Mouse (Mus musculus) heart, postnatal 25 days (tissue): ENCODE data around the gene Sgms1. TPM values are rescaled to one million over a fixed set of nuclear protein-coding genes. Genes with fewer than 3 reads are reported as not detected.

Source experiments
- DNase-seq: peaks from one replicate; pipeline ENCODE4 v3.0.0; 2022; ENCODE audit warnings: low spot score
- intact Hi-C: fragments of 180-260 bp; cut with DNase I; formaldehyde crosslinking; loops from one replicate; pipeline ENCODE4 v1.15.1; 2025
- total RNA-seq, 2 experiments: library from RNA; stranded (reverse); gene quantifications; 2 replicates each; pipeline ENCODE4 v1.2.3; 2021

Sgms1 gene
- total RNA-seq, 2 experiments from 2014 or later, result 55.8 to 59.0 TPM

DNA sequence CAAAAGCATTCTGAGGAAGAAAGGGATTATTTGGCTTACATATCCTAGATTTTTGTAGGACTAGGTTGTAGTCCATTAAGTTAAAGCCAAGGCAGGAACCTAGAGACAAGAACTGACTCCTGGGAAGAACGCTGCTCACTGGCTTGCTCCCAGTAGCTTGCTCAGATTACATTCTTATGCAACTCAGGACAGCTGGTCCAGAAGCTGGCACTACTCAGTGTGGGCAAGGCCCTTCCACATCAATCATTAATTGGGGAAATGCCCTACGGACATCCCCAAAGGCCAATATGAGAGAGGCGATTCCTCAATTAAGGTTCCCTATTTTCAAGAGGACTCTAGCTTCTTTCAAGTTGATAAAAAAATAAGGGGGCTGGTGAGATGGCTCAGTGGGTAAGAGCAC, 80.2 kb downstream of the Sgms1 start:
- no peak for DNase-seq
- intact Hi-C loops, result no loop called here

GRCm38 (mm10) chr19:32308311-32308710, 81.2 kb downstream of the Sgms1 start:
- intact Hi-C loops, result no loop called here
- no peak for DNase-seq

GRCm38 (mm10) chr19:32304898-32305297, 84.6 kb downstream of the Sgms1 start:
- intact Hi-C loops, result loop anchor here (2.0 to 5.0 kb wide), 2 partner anchors 16 to 123 kb away; no protein-coding TSS in a partner anchor
- DNase-seq, result peak; percentile 64

- peak; percentile 88 for DNase-seq
- intact Hi-C loops, result loop anchor here (2.0 to 5.0 kb wide), 2 partner anchors 17 to 122 kb away; no protein-coding TSS in a partner anchor
These were observed 85.3 kb downstream of the Sgms1 start for GRCm38 (mm10) chr19:32304008-32304873.

DNA sequence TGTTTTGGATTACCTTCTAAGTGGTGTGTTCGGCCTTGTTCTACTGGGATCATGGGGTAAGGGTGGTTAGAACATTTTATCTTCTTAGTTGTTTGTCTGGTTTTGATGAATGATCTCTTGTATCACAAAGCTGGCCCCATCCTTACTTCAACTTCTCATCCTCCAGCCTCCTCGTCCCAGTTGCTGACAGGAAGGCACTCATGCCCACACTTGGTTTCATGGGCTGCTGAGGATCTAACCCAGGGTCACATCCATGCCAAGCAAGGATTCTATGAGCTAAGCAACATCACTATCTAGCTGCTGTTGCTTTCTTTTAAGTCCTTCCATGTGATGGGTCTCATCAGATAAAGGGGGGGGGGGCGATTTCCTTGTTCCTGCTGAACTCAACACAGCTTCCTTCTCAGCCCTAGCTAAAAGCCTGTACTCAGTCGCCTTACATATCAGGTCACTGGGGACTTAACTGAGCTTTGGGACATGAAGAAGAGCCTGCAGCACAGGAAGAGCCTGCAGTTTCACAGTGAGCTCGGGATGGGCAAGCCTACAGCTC, 86.6 kb downstream of the Sgms1 start:
- DNase-seq, result no peak
- intact Hi-C loops, result loop anchor here (5.0 kb wide), 1 partner anchor 121 kb away; no protein-coding TSS in a partner anchor

- DNase-seq, result no peak
- intact Hi-C loops, result loop anchor here (5.0 kb wide), 1 partner anchor 119 kb away; no protein-coding TSS in a partner anchor
These were observed 87.9 kb downstream of the Sgms1 start for GRCm38 (mm10) chr19:32301568-32301967.

GRCm38 (mm10) chr19:32298221-32298620, 91.3 kb downstream of the Sgms1 start:
- intact Hi-C loops, result no loop called here
- no peak for DNase-seq

GRCm38 (mm10) chr19:32296863-32297262, 92.7 kb downstream of the Sgms1 start:
- DNase-seq, result no peak
- intact Hi-C loops, result no loop called here

GRCm38 (mm10) chr19:32295581-32295980, 93.9 kb downstream of the Sgms1 start:
- intact Hi-C loops, result no loop called here

GRCm38 (mm10) chr19:32292782-32293776, 96.4 kb downstream of the Sgms1 start:
- intact Hi-C loops, result no loop called here
- no peak for DNase-seq

More at GRCm38 (mm10) chr19:32295581-32295980, 93.9 kb downstream of the Sgms1 start:
- no peak for DNase-seq

DNA sequence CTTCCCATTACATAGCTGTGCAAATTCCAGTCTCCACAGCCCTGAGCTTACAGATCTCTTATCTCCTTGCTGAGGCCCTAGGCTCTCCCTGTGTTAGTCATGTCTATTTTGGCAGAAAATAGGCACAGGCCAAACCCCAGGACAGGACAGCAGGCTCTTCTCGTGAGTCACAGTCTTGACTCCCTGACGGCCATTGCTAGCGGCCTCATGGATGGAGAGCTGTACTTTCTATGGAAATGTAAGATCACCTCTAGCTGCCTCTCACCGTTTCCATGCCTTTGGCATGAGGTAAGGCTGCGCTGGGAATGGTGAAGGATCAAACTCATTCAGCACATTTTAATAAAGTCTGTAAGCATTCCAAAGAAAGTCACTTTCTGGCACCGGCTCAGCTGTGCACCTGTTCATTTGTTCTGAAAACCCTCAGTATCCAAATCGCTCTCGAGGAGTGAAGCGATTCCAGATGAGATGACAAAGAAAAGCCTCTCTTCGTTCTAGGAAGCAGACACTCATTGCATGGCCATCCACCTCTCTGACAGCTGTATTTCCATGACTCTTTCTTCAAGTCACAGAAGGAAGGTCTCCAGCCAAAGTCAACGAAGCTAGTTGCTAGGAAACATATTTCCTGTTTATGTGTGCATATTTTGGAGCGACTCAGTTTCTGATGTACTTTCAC, 97.3 kb downstream of the Sgms1 start:
- intact Hi-C loops, result no loop called here

DNA sequence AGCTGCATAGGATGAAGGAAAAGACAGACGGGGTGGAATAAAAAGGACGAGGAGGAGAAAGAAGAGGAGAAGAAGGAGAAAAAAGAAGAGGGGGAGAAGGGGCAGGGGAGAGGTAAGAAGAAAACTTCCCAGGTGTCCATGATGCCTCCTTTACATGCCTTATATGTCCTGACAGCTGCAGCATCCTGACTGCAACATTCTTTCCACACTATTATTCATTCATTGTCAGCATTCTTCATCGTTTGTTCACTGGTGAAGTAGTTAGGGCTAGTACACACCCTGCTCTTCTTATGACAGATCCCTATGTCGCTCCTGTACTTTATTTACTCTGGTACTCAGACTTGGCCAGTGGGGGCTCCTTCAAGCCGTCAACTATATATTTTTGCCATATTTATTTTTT, 98.4 kb downstream of the Sgms1 start:
- intact Hi-C loops, result no loop called here
- DNase-seq, result no peak

More for the DNA sequence above, 97.3 kb downstream of the Sgms1 start:
- DNase-seq, result peak; percentile 29

- intact Hi-C loops, result no loop called here
- DNase-seq, result no peak
These were observed 100.6 kb downstream of the Sgms1 start for GRCm38 (mm10) chr19:32288895-32289294.

- no peak for DNase-seq
- intact Hi-C loops, result no loop called here
These were observed 101.7 kb downstream of the Sgms1 start for GRCm38 (mm10) chr19:32287839-32288238.

DNA sequence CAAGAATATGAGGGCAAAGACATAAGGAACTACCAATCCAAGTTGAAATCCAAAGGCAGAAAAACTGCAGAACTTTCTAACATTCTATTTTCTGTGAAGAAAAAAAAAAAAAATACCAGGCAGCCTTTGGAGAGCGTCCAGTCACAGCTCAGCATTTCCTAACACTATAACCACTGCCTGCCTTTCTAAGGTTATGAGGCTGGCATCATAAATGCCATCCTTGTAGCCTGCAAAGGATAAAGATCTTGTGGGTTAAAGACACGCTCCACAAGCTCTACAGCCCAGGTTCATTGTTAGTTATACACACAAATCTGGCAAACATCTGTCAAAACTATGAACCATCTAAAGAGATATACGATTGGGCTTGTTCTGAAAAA, 104.1 kb downstream of the Sgms1 start:
- DNase-seq, result no peak
- intact Hi-C loops, result no loop called here

DNA sequence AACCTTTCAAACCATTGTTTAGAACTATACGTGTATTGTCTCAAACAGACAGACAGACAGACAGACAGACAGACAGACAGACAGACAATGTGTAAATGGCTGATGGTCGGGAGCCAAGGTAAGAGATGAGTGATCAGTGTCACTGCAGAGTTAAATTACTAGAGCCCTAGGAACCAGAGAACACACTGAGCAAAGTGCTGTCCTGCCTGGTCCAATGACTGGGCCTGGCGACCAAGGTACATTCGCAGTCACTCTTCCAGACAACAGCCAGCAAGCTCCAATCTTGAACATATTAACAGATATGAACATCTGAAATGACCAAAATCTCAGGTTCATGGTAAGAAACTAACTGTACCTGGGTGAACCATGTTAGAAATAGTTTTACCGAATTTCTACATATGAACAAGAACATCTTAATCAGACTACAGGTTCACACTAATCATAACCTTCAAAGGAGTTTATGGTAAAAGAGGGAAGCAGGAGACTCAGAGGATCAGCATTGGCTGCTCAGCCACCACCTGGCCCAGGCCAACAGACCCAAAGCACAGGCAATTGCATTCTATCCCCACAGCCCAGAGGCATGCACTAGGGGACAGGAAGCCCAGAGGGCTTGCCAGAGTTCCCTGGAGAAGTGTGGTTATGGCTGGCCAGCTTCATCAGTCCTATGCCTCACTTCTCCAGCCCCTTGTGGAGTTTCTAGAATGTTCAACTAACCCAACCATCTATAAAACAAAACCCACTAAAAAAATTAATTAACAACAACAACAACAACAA, 104.6 kb downstream of the Sgms1 start:
- intact Hi-C loops, result no loop called here
- DNase-seq, result no peak

GRCm38 (mm10) chr19:32281917-32282316, 107.6 kb downstream of the Sgms1 start:
- DNase-seq, result no peak
- intact Hi-C loops, result no loop called here

DNA sequence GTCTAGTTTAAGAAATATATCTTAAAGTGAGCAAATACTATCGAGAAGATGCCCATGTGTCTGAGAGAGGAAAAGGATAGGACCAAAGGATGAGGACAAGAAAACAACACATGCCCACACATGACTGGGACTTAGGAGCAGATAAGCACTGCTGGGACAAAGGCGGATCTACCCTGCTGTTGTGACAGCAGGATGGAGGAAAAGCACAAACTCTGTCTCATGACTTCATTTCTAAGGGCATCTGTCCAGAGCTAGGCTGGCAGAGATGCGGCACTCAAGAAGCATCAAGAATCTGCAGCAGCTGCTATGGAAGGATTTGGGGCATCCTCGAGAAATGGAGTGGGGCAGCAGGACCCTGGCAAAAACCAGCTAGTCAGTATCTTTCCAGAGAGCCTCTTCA, 109.1 kb downstream of the Sgms1 start:
- intact Hi-C loops, result no loop called here
- no peak for DNase-seq

DNA sequence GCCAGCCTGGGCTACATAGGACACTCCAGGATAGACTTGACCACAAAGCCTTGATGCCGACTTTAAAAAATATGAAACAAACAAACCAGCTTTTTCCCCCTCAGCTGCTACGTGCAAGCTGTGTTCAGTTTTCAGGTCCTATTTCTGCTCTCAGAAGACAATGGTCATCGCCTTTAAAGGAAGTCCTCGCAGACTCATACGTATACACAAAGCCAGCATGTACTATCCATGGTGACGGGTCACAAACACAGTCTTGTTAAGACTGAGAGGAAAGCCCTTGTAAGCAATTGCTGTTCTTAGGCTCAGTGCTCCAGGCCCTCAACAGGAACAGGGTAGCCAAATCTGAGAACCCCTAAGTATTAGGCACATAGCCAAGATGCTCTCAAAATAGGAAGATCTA, 110.1 kb downstream of the Sgms1 start:
- DNase-seq, result no peak
- intact Hi-C loops, result no loop called here
